Mouse (Mus musculus) adrenal gland, postnatal 4 days (tissue): ENCODE results near the gene Fam216a. TPM values are rescaled to one million over a fixed set of nuclear protein-coding genes. Genes with fewer than 3 reads are reported as not detected.
"Not testable (repeated sequence)": the region's sequence is repeated elsewhere in the genome, so short reads cannot be mapped to it uniquely, and the experiment has no call there.

Experiments used
- DNase-seq, 2 experiments: peaks; one replicate each; pipeline ENCODE4 v3.0.0; 2021 to 2022; ENCODE audit warnings: low spot score in 2 of 2, mixed read lengths in 2 of 2
- long read RNA-seq, 2 experiments: library from polyadenylated mRNA; stranded (forward); transcript quantifications; one replicate each; pipeline ENCODE4 v2.0.0; 2021
- total RNA-seq, 2 experiments: library from RNA; stranded (reverse); gene quantifications; 2 replicates each; pipeline ENCODE4 v1.2.3; 2021

The Fam216a gene
- 10 to 100 TPM; 43.4 to 45.3 TPM for total RNA-seq
- long read RNA-seq, experiment 1, transcript Fam216a-201 (7 exons, 1,388 nt), result major isoform, 42 of 56 reads
- long read RNA-seq, experiment 1, partial matches to known transcripts, result 11 of 56 reads
- long read RNA-seq, experiment 1, other reads (novel, unspliced or antisense), result 3 of 56 reads
- long read RNA-seq, experiment 2, transcript Fam216a-201 (7 exons, 1,388 nt), result major isoform, 51 of 80 reads
- long read RNA-seq, experiment 2, partial matches to known transcripts, result 24 of 80 reads
- long read RNA-seq, experiment 2, other reads (novel, unspliced or antisense), result 5 of 80 reads

DNA sequence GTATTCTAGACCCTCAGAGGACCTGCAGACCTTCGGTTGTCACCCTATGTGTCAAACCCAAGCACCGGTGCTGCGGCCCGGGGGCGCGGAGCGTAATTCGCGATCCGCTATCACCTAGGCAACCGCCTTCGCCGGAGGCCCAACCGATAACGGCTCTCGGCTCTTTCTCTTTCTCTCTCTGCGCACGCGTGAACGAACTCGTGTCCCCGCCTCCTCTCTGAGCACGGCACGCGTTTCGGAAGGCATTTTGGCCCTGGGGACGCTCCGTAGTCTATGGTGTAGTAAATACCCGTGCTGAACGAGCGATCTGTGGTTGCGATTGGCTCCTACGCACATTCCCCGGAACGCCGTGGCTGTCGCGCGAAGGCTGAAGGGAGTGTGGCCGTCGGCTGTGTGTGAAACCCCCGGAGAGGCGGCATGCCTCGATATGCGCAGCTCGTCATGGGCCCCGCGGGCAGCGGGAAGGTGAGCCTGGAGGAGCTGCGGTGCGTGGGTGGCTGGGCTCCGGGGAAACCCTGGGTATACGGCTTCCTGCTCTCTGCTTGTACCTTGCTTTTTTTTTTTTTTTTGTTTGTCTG is at the start of gene Fam216a:
Gene Fam216a, minus strand, starts transcription at position 173 of the 578 bp plus-strand sequence.
- peak; percentile 96 to 99 for DNase-seq

DNA sequence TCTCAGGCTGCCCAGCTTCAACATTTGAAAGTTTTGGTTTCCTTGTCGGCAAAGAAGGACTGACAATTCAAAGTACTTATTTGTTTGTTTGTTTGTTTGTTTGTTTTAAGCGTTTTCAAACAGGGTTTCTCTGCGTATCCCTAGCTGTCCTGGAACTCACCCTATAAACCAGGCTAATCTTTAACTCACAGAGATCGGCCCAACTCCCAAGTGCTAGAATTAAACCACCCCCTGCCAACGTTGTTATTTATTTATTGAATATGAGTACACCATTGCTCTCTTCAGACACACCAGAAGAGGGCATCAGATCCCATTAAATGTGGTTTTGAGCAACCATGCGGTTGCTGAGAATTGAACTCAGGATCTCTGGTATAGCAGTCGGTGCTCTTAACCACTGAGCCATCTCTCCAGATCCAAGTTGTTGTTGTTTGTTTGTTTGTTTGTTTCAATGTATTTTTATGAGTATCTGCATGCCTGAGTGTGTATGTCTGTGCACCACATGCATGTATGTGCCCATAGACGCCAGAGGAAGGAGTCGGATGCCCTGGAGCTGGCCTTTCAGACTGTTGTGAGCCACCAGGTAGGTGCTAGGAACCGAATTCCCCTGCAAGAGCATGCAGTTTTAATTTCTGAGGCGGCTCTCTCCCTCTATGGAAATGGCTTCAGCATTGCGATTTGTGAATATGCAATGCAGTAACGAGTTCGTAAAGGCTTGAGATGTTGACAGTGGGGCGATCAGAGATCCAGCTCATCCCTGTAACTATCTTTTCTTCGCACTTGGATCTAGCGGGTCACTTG is 49.3 kb upstream of the Fam216a start, which contains the start of gene Anapc7:
Gene Anapc7, plus strand, starts transcription at position 423 of the 798 bp plus-strand sequence.
- DNase-seq, result no peak

DNA sequence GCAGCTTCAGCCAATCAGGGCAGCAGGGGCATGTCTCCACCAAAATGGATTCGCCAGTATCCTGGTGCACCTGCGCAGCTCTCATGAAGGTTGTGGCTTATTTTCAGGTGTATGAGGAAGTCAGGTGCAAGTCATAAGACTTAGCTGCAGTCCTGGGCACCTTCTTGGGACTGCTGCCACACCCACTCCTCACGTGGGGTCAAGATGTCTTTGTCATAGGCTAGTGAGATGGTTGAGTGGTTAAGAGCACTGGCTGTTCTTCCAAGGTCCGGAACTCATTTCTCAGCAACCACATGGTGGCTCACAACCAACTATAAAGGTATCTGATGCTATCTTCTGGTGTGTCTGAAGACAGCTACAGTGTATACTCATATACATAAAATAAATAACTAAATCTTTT is 48.5 kb upstream of the Fam216a start:
- not testable (repeated sequence) for DNase-seq

DNA sequence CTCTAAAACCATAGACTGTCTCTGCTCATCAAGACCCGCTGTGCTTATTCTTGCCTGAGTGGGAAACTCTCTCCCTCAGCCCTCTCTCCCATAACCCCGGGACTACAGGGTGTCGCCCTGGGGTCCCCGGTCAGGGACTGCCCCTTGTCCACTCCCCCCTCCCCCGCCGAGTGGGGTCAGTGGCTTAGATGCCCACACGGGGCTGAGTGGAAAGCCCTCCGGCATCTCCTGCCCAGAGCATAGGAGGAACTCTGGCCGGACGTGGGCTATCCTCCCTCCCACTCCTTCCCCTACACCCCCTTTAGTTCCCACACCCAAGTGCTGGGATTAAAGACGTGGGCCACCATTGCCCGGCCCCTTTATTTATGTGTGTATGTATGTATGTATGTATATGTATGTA is 43.3 kb upstream of the Fam216a start:
- no peak for DNase-seq

DNA sequence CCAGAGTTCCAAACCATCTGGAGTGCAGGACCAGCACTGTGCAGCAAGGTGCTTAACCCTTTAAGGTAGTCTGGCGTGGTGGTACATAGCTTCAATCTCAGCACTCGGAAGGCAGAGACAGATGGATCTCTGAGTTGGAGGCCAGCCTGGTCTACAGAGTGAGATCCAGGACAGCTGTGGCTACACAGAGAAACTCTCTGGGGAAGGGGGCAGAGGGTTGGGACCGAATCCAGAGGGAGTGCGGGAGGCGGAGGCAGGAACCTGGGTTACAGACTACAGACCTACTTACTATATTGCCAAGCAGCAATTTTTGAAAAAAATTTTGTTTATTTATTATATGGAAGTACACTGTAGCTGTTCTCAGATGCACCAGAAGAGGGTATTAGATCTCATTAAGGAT is 42.2 kb upstream of the Fam216a start:
- no peak for DNase-seq

DNA sequence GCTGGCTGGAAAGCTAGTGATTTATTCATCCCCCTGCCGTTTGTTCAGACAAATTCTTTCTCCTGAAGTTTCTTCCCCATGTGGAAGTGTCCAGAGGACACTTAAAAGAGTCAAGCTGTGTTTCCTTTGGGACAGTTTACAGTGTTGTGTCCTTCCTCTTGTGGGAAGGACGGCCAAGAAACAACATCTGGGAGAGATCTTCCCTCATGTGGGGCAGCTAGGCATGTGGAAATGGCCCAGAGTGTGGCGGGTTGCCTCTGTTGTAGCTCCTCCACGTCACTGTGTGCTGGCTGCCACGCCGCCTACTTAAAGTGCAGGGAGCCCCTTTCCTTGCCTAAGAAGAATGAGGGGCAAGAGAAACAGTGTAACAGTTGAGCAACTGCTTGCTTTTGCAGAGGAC is 40.7 kb upstream of the Fam216a start:
- no peak for DNase-seq

DNA sequence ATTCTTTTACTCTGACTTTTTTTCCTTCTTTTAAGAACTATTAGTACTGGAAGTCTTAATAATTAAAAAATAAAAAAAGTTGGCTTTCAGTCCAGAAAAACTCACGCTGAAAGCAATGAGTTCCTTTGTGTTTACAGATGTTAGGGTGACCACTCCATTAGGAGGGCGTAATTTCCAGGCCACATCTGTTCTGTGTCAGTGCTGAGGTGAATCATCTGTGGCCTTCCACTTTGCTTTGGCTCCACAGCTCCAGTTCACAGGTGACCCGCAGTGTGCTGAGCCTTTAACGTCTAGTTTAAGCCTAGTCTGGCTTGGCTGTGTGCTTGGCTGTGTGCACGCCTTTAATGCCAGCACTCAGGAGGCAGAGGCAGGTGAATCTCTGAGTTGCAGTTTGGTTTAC is 39.7 kb upstream of the Fam216a start:
- no peak for DNase-seq

DNA sequence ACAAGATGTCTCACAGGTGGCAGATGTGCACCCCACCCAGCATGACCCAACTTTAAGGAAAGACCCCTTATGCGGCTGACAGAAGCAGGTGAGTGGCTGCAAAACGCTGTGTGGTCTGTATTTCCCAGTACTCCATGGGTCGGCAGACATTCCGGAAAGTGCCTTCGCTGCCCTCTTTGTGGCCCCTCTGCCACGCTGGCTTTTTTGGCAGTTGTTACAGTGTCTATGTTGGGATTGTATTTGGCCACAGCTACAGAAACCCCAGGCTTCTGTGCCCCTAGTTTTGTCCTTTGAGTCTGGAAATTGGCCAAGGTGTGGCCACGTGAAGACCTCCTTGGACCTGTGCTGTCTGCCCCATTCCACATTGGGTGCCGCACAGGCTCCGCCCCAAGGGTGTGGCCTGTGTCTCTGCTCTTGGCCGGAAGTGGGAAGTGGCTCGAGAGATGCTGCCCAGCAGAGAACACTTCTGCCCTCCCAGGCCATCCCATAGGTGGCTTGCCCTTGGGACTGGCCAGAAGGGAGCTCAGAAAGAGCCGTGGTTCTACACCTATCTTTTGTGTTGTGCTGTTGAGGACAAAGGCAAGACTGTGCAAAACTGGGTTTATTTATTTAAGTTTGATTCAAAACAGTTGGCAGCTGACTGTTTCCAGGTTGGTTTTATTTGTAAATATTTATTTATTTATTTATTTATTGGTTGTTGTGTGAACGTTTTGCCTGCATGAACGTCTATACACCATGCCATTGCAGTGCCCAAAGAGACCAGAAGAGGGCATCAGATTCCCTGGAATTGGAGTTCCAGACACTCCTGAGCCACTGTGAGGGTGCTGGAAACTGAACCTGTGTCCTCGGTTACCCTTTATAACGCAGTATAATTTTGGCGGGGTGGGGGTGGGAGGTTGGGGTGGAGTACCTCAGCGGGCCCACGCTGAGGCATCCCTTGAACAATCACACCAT is 37.8 kb upstream of the Fam216a start:
- no peak for DNase-seq

DNA sequence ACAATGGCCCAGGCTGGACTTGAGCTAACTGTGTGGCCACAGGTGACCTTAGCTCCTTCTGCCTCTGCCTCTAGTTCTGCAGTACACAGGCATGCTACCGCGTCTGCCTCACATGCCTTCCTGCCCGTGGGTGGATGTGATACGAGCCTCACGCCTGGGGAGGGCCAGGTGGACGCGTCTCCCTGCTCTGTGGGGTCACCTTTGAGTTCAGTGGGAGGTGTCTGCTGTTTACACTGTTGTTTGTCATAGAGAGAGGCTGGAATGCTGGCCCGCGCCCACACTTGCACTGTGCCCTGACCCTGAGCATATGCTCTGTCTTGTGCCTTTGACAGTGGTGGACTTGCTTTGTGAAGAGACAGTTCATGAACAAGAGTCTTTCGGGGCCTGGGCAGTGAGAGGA is 33.4 kb upstream of the Fam216a start:
- DNase-seq, result no peak

DNA sequence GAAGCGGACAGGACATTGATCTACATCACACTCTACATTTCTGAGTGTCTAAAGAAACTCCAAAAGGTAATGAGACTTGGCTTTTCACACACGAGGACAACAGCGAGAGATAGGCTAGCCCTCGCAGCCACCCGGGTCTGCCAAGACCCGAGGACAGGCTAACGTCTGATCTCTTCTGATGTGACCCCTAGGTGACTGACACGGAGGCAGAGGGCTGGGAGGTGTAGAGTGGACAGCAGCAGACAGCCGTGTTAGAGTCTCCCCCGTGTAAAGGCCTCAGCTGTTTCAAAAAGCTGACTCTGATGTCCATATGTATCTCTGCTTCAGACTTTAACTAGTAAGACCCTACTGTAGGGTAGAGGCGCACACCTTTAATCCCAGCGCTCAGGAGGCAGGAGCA is 31.2 kb upstream of the Fam216a start:
- no peak for DNase-seq

DNA sequence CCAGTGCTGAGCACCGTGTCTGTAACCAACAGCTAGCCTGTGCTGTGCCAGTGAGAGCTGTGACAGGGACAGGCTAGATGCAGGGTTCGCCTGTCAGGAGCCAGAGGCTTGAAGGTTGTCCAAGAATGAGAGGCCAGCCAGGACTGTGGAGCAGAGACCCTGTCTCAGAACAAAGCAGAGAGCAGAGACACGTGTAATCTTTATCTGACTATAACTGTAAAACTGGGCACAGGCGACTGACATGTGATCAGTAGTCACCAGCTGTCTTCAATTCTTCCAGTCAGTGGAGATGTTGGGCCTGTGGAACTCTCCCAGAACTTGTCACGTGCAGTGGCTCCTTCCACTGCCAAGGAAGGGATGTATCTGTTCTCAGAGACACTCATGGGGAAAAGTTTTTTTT is 30.6 kb upstream of the Fam216a start:
- no peak for DNase-seq

DNA sequence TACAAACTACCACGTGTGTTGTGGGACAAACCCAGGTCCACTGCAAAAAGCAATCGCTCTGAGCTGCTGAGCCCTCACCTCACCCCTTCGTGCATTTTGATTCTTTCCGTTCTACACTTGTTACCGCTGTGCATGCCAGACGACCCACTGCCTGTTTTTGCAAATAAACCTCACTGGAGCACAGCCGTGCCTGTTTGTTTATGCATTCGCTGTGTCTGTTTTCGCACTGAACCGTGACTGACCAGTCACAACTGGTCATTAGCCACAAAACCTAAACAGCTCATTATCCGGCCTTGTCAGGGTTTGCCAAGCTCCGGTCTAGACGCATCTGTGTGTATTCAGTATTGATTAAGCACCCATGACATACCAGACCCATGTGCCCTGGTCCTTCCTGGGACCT is 30.0 kb upstream of the Fam216a start:
- no peak for DNase-seq

DNA sequence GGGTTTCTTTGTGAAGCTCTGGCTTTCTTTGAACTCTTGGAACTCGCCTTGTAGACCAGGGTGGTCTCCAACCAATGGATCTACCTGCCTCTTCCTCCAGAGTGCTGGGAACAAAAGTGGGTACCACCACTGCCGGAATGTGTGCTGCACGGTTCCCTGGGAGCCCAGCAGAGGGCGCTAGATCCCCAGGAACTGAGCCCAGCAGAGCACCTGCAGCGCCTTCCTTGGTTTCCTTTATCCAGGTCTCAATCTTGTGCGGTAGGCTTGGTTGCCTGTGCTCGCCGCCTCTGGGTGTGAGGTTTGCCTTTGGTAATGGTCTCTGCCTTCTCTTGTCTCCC is 29.1 kb upstream of the Fam216a start:
- peak in 1 of 2 experiments; percentile 37 for DNase-seq

DNA sequence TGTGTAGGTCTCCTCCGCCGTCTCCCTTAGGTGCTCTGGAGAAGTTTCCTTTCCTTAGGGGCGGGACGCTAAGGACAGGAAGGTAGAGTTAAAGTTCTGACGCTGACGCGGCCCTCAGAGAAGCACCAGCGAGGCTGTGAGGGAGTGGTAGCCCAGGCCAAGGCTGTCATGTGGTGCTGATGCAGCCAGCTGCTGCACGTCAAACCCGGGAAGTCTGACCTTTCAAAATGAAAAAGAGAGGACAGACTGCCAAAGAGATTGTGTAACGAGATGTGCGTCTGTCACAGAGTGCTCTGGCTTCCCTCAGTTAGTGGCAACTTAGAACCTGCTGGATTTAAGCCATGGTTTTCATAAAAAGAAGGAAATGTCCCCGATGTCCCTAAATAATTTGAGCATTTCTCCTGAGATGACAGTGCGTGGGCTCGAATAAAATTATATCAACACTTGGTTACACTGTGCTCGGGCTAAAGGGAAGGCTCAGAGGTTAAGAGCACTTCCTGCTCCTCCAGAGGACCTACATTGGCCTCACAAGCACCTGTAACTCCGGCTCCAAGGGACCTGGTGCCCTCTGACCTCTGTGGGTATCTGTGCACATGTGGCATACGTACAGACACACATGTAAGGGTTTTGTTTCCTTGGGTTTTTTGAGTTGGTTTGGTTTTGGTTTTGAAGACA is 28.6 kb upstream of the Fam216a start:
- DNase-seq, result no peak

DNA sequence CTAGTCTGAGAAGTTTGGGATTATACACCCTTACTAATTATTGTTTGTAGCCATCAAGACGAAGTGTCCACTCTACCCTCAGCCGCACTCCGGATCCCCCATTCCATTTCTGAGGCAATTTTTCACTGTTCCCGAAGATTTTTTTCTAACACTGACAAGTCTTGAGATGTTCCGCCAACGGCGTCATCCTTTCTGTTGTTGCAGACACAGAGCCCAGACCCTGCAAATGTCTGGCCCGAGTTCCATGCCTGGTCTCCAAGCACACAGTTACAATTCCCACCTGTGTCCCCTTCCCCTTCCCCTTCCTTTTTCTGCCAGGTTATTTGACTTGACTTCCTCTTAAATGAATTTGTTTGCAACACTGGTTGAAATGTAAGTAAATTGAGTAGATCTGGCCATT is 27.7 kb upstream of the Fam216a start:
- DNase-seq, result no peak

DNA sequence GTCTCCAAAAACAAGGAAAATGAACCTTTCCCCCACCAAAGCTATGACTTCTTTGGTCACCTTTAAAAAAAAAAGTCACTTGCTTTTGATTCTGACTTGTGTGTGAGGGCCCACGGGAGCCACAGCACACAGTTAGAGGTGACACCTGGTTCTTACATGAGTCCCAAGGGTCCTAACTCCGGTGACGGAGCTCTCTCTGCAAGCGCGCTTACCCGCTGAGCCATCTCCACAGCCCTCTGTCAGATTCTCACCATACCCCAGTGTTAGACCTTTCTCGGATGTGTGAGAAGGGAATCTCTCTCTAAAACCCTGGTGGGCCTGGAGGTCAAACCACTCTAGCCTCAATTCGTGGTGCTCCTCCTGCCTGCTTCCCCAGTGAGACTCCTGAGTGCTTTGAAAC is 25.3 kb upstream of the Fam216a start:
- DNase-seq, result no peak

DNA sequence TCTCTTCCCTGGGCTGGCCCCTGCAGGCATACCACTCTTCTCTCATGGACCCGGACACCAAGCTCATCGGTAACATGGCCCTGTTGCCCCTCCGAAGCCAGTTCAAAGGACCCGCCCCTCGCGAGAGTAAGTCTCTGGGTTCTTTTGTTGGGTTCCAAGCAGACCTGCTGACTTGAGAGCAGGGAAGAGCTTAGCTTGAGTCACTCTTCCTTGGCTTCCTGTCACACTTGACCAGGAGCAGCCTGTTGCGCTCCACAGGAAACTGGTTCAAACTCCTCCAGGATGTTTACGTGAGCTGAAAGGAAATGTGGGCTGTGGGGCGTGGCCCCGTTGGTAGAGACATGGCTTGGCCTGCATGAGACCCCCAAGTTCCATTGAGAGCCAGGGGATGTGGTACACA is 24.6 kb upstream of the Fam216a start:
- no peak for DNase-seq

DNA sequence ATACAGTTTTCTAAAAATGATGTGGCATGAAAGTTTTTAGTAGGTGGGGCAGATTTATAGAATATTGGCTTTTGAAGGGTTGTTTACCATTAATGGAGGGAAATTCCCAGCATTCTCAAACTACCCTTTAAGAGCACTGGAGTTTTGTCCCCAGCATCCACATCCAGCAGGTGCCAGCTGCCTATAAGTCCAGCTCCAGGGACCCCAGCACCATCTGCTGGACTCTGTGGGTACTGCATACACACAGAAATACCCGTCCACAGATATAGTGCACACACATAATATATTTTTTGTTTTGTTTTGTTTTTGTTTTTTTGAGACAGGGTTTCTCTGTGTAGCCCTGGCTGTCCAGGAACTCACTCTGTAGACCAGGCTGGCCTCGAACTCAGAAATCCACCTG is 21.7 kb upstream of the Fam216a start:
- DNase-seq, result peak; percentile 47 to 62

DNA sequence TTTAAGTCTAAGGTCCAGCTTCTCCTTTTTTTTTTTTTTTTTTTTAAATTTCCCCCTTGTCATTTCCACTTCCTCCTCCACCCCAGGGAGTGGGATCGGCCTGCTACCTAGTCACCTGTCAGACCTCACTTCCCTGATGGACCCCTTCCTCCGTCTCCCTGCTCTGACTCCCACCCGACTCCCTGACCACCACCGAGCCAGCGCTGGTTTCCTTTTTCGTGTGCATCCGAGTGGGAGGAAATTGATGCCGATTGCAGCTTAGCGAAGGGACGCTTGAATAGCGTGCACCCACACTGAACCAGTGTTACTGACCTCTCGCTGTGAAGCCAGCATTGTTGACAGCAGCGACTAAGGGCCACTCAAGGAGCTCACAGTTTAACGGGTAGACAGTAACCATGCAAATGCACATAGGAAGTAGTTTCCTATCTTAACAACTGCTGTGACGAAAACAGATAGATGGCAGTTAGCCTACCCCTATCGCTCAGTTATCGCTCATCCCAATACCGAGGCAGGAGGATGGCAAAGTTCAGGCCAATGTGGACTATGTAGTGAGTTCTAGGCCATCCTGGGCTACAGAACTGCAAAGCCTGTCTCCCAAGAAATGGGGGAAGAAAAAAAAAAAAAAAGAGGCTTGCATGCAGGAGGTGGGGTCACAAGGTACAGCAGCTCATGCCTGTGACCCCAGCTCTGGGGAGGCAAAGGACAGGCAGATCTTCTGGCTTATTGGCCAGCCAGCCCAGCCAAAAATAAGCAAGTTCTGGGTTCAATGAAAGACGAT is 20.3 kb upstream of the Fam216a start:
- no peak for DNase-seq

DNA sequence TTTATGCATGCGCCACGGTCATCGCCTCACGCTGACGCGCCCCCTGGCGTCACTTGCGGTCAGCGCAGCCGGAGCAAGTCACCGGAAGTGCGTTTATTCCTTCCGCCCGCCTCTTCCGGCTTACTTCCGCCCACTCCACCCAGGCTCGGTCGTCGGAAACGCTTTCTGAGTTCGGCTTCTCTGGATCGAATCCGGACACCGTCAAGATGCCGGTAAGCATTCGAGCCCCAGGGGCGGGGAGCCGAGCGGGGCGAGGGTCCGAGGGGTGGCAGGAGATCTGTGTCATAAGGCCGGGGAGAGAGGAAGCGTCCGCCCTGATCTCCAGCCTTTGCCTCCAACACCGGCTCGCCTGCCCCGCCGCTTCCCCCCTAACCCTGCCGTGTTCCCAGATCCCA is 19.6 kb upstream of the Fam216a start, which contains the start of gene Arpc3:
Gene Arpc3, plus strand, starts transcription at position 93 of the 395 bp plus-strand sequence.
- DNase-seq, result peak; percentile 72 to 80
